Mouse (Mus musculus) limb, embryonic 11.5 days (tissue): ENCODE results near the gene Agap1. TPM values are rescaled to one million over a fixed set of nuclear protein-coding genes. Genes with fewer than 3 reads are reported as not detected.

Experiments used
- ATAC-seq: fragments of 200-750 bp; cut with Nextera tagmentation; 2 replicates; pipeline ENCODE4 v1.8.0; 2017; ENCODE audit warnings: low read depth; ENCODE audit not compliant: insufficient number of reproducible peaks, low FRiP score, low TSS enrichment
- DNase-seq: peaks from one replicate; pipeline ENCODE4 v3.0.0-alpha.2; 2015; ENCODE audit warnings: low spot score
- H3K27ac ChIP-seq: fragments of 300-500 bp; sonication (generic); replicated peaks from 2 replicates; pipeline ENCODE4 v1.5.1; 2014; ENCODE audit warnings: low read depth, mild to moderate bottlenecking, low read length
- H3K27me3 ChIP-seq: fragments of 300-500 bp; sonication (generic); 2 replicates; pipeline ENCODE4 v1.6.1; 2014; ENCODE audit warnings: mild to moderate bottlenecking, low read length, mixed read lengths; ENCODE audit not compliant: control insufficient read depth, insufficient read depth
- H3K36me3 ChIP-seq: fragments of 300-500 bp; sonication (generic); 2 replicates; pipeline ENCODE4 v1.6.1; 2014; ENCODE audit warnings: mild to moderate bottlenecking, low read length, moderate library complexity, mixed read lengths; ENCODE audit not compliant: control insufficient read depth, insufficient read depth
- H3K4me1 ChIP-seq: fragments of 300-500 bp; sonication (generic); 2 replicates; pipeline ENCODE4 v1.6.1; 2014; ENCODE audit warnings: low read length, mixed read lengths; ENCODE audit not compliant: control insufficient read depth, insufficient read depth
- H3K4me2 ChIP-seq: fragments of 300-500 bp; sonication (generic); 2 replicates; pipeline ENCODE4 v1.6.1; 2014; ENCODE audit warnings: low read depth, mild to moderate bottlenecking, moderate library complexity; ENCODE audit not compliant: severe bottlenecking
- H3K4me3 ChIP-seq: fragments of 300-500 bp; sonication (generic); 2 replicates; pipeline ENCODE4 v1.5.1; 2014; ENCODE audit warnings: low read depth, low read length
- H3K9ac ChIP-seq: fragments of 300-500 bp; sonication (generic); 2 replicates; pipeline ENCODE4 v1.6.1; 2014; ENCODE audit warnings: mild to moderate bottlenecking, low read length
- H3K9me3 ChIP-seq: fragments of 300-500 bp; sonication (generic); 2 replicates; pipeline ENCODE4 v1.6.1; 2016; ENCODE audit warnings: low read length; ENCODE audit not compliant: control insufficient read depth
- WGBS: fragments of 180-500 bp; shearing (Covaris S2); extraction: QIAGEN DNeasy Blood & Tissue Kit; methylation state at CpG from one replicate; pipeline ENCODE4 v1.1.7; 2014; 5-methylcytosine and 5-hydroxymethylcytosine counted together
- polyA plus RNA-seq: library from polyadenylated mRNA; unstranded; fragments of >200 nt; fragmentation: Nextera tagmentation; extraction: Ambion mirVana; gene quantifications from 2 replicates; pipeline ENCODE4 v1.2.1, GENCODE M21; 2014

The Agap1 gene
- polyA plus RNA-seq, 1 experiment from 2014 or later = 14.0 TPM

DNA sequence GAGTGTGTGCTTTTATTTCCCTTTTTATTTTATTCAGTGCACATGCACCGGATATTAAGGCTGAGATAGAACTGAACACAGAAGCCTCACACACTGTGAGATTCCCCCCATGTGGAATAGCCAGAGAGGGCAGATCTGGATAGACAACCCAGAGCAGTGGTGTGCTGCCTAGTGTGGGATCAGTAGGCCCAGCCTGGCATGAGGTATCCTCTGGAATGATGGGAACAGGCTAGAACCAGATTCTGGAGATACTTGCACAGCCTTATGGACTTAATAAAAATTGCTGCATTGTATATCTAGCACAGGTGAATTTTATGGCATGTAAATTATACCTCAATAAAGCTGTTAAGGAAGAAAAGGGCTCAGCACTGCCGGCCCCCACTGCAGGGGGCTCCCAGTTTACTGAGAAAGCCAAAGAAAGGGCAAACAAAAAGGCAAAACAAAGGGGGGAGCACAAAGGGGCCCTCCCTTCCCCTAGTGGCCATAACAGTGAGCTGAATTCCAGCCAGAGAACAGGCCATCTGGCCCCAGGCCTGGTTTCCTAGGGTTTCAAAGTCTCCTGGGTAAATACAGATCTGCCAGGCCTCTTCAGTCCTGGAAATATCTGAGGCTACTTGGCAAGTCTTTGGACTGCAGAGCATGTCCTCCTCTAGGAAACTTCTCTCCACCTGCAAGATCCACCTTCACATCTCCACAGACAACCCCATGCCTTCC, 405.6 kb downstream of the Agap1 start:
- ATAC-seq (0 out of 2 replicates have a peak, but pooled peaks have one; percentile 49), DNase-seq (peak; percentile 56)
- WGBS = 41% methylated on average over 2 of the region's 2 CpGs
- H3K4me3 ChIP-seq = no peak overlapping the region
- H3K36me3 ChIP-seq = no peaks in the 10 kb centered on the region
- 0 out of 2 replicates have a peak, but pooled peaks cover 2% of the 10 kb centered on the region for H3K27me3 ChIP-seq
- no peak overlapping the region for H3K9ac ChIP-seq
- H3K9me3 ChIP-seq = no peaks in the 10 kb centered on the region
- no peak overlapping the region for H3K4me2 ChIP-seq
- peaks cover 21% of the 10 kb centered on the region for H3K4me1 ChIP-seq
- H3K27ac ChIP-seq = peak overlapping the region; percentile 48; the same call in 1 of the 2 replicates

DNA sequence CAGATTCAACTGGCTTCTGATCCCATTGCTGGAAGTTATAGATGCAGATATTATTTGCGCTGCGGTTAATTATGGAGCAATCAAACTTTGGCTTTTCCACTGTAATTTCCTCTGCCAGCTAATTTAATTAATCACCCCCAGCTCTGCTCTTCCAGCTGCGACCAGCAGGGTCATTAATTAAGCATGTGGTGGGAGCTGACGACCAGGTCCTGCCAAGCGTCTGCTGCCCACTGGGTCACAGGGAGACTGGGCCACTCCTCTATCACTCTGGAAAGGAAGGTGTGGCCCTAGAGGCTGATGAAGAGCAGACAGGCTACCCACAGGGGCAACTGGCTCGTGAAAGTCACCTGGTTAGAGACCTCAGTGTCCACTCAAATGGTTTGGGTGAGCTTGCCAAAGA, 411.2 kb downstream of the Agap1 start:
- Histone ChIP-seq H3K27ac (no peak overlapping the region), H3K27me3 (0 out of 2 replicates have a peak, but pooled peaks cover 2% of the 10 kb centered on the region), H3K9ac (no peak overlapping the region), H3K4me2 (no peak overlapping the region), H3K36me3 (no peaks in the 10 kb centered on the region), H3K4me3 (no peak overlapping the region), H3K9me3 (no peaks in the 10 kb centered on the region), H3K4me1 (peaks cover 17% of the 10 kb centered on the region)
- ATAC-seq (no peak), DNase-seq (no peak)
- 22% methylated on average over 6 of the region's 6 CpGs for WGBS

GRCm38 (mm10) chr1:89867847-89868246, 413.2 kb downstream of the Agap1 start:
- no peaks in the 10 kb centered on the region for H3K36me3 ChIP-seq
- no peak for DNase-seq
- no peak overlapping the region for H3K4me2 ChIP-seq
- H3K9me3 ChIP-seq = no peaks in the 10 kb centered on the region
- 0 out of 2 replicates have a peak, but pooled peaks cover under 1% of the 10 kb centered on the region for H3K27me3 ChIP-seq
- no peak overlapping the region for H3K9ac ChIP-seq
- H3K4me1 ChIP-seq = peaks cover 19% of the 10 kb centered on the region
- ATAC-seq = no peak
- H3K27ac ChIP-seq = no peak overlapping the region
- 38% methylated on average over 4 of the region's 4 CpGs for WGBS
- H3K4me3 ChIP-seq = no peak overlapping the region

- peaks cover 23% of the 10 kb centered on the region for H3K4me1 ChIP-seq
- H3K36me3 ChIP-seq = no peaks in the 10 kb centered on the region
- H3K4me3 ChIP-seq = no peak overlapping the region
- 45% methylated on average over 12 of the region's 12 CpGs for WGBS
- H3K9ac ChIP-seq = no peak overlapping the region
- DNase-seq (no peak), ATAC-seq (no peak)
- no peaks in the 10 kb centered on the region for H3K27me3 ChIP-seq
- no peaks in the 10 kb centered on the region for H3K9me3 ChIP-seq
- no peak overlapping the region for H3K4me2 ChIP-seq
- 0 out of 2 replicates have a peak overlapping the region, but pooled peaks have one; percentile 3 for H3K27ac ChIP-seq
Observed at GRCm38 (mm10) chr1:89870134-89870905, 415.7 kb downstream of the Agap1 start.

DNA sequence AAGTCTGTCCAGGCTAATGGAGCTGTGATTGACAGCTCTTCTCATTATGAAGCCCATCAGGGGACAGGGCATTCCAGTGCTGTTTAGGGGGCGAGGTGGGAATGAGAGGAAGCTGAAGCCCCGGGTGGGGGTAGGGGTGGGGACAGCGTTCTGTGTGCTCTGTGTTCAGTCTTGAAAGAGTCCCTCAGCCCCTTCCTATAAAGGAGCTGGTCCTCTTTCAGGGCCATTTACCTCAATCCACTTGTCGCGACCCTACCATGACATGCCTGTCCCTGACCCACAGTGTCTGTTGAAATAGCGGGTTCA, 416.3 kb downstream of the Agap1 start:
- H3K9me3 ChIP-seq = no peaks in the 10 kb centered on the region
- no peak overlapping the region for H3K4me2 ChIP-seq
- peaks cover 20% of the 10 kb centered on the region for H3K4me1 ChIP-seq
- no peaks in the 10 kb centered on the region for H3K36me3 ChIP-seq
- H3K27me3 ChIP-seq = no peaks in the 10 kb centered on the region
- H3K4me3 ChIP-seq = no peak overlapping the region
- 57% methylated on average over 6 of the region's 6 CpGs for WGBS
- DNase-seq (no peak), ATAC-seq (no peak)
- no peak overlapping the region for H3K9ac ChIP-seq
- H3K27ac ChIP-seq = no peak overlapping the region

GRCm38 (mm10) chr1:89876346-89877072, 421.9 kb downstream of the Agap1 start:
- H3K27me3 ChIP-seq = no peaks in the 10 kb centered on the region
- 35% methylated on average over 5 of the region's 5 CpGs for WGBS
- no peak overlapping the region for H3K9ac ChIP-seq
- H3K9me3 ChIP-seq = no peaks in the 10 kb centered on the region
- H3K36me3 ChIP-seq = no peaks in the 10 kb centered on the region
- H3K27ac ChIP-seq = no peak overlapping the region
- peaks cover 13% of the 10 kb centered on the region for H3K4me1 ChIP-seq
- H3K4me2 ChIP-seq = no peak overlapping the region
- ATAC-seq = no peak
- no peak overlapping the region for H3K4me3 ChIP-seq
- no peak for DNase-seq

DNA sequence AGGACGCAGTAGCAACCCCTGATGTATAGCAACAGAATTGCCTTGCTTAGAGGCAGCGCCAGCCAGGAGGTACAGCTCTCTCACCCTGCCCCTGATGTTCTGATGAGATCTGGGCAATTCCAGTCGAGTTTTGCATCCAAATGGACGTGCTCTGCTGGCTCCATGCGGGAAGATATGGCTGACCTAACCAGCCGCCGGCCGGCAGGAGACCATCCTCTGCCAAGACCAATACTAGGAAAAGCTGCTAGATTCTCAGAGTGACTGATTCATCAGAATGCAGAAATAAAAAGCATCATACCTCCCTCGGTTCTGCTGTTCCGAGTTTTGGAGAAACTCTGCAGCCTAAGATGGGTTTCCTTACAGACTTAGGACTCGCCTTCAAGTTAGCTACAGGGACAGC, 423.9 kb downstream of the Agap1 start:
- H3K9ac ChIP-seq = no peak overlapping the region
- H3K27ac ChIP-seq = no peak overlapping the region
- no peaks in the 10 kb centered on the region for H3K36me3 ChIP-seq
- peaks cover 5% of the 10 kb centered on the region for H3K4me1 ChIP-seq
- H3K9me3 ChIP-seq = no peaks in the 10 kb centered on the region
- no peak for DNase-seq
- 87% methylated on average over 11 of the region's 11 CpGs for WGBS
- no peaks in the 10 kb centered on the region for H3K27me3 ChIP-seq
- H3K4me2 ChIP-seq = no peak overlapping the region
- no peak for ATAC-seq
- no peak overlapping the region for H3K4me3 ChIP-seq

GRCm38 (mm10) chr1:89880193-89880592, 425.6 kb downstream of the Agap1 start:
- no peak for ATAC-seq
- WGBS = 60% methylated on average over 8 of the region's 8 CpGs

More at GRCm38 (mm10) chr1:89880193-89880592, 425.6 kb downstream of the Agap1 start:
- Histone ChIP-seq H3K9me3 (no peaks in the 10 kb centered on the region), H3K4me3 (no peak overlapping the region), H3K9ac (no peak overlapping the region), H3K36me3 (no peaks in the 10 kb centered on the region), H3K27me3 (no peaks in the 10 kb centered on the region), H3K27ac (no peak overlapping the region), H3K4me1 (peaks cover 7% of the 10 kb centered on the region), H3K4me2 (no peak overlapping the region)
- DNase-seq = no peak
